Mouse (Mus musculus) forebrain, embryonic 16.5 days (tissue): ENCODE data around the gene Tns3. TPM values are rescaled to one million over a fixed set of nuclear protein-coding genes. Genes with fewer than 3 reads are reported as not detected.

ENCODE experiments used
- ATAC-seq: fragments of 200-750 bp; cut with Nextera tagmentation; 2 replicates; pipeline ENCODE4 v1.8.0; 2017; ENCODE audit warnings: mild to moderate bottlenecking, moderate library complexity
- H3K27ac ChIP-seq: fragments of 300-500 bp; sonication (generic); 2 replicates; pipeline ENCODE4 v1.5.1; 2014; ENCODE audit warnings: low read length, control low read depth
- H3K27me3 ChIP-seq: fragments of 300-500 bp; sonication (generic); replicated peaks from 2 replicates; pipeline ENCODE4 v1.6.1; 2014; ENCODE audit warnings: low read length; ENCODE audit not compliant: control insufficient read depth, insufficient read depth
- H3K36me3 ChIP-seq: fragments of 300-500 bp; sonication (generic); 2 replicates; pipeline ENCODE4 v1.6.1; 2014; ENCODE audit not compliant: control insufficient read depth, insufficient read depth
- H3K4me1 ChIP-seq: fragments of 300-500 bp; sonication (generic); replicated peaks from 2 replicates; pipeline ENCODE4 v1.6.1; 2014; ENCODE audit warnings: low read length; ENCODE audit not compliant: control insufficient read depth, insufficient read depth
- H3K4me2 ChIP-seq: fragments of 300-500 bp; sonication (generic); 2 replicates; pipeline ENCODE4 v1.6.1; 2014; ENCODE audit warnings: mild to moderate bottlenecking, low read length, control low read depth
- H3K4me3 ChIP-seq: fragments of 300-500 bp; sonication (generic); replicated peaks from 2 replicates; pipeline ENCODE4 v1.5.1; 2014; ENCODE audit warnings: mild to moderate bottlenecking, low read length, control low read depth
- H3K9ac ChIP-seq: fragments of 300-500 bp; sonication (generic); replicated peaks from 2 replicates; pipeline ENCODE4 v1.6.1; 2014; ENCODE audit warnings: low read depth, low read length, control low read depth
- H3K9me3 ChIP-seq: fragments of 300-500 bp; sonication (generic); 2 replicates; pipeline ENCODE4 v1.6.1; 2016; ENCODE audit warnings: low read length; ENCODE audit not compliant: control insufficient read depth
- WGBS: fragments of 180-500 bp; shearing (Covaris S2); extraction: QIAGEN DNeasy Blood & Tissue Kit; methylation state at CpG from one replicate; pipeline ENCODE4 v1.1.7; 2014; 5-methylcytosine and 5-hydroxymethylcytosine counted together
- polyA plus RNA-seq: library from polyadenylated mRNA; unstranded; fragments of >200 nt; fragmentation: Nextera tagmentation; extraction: Ambion mirVana; gene quantifications from 2 replicates; pipeline ENCODE4 v1.2.1, GENCODE M21; 2015

The Tns3 gene
- polyA plus RNA-seq, 1 experiment from 2014 or later = 8.8 TPM

GRCm38 (mm10) chr11:8639726-8640125, 24.6 kb downstream of the Tns3 start:
- Histone ChIP-seq H3K4me2 (no peak overlapping the region), H3K4me1 (no peaks in the 10 kb centered on the region), H3K4me3 (no peak overlapping the region), H3K36me3 (no peaks in the 10 kb centered on the region), H3K9me3 (no peaks in the 10 kb centered on the region), H3K27ac (no peak overlapping the region), H3K27me3 (no peaks in the 10 kb centered on the region), H3K9ac (no peak overlapping the region)
- no peak for ATAC-seq
- WGBS = 88% methylated on average over 10 of the region's 16 CpGs

- Histone ChIP-seq H3K9ac (no peak overlapping the region), H3K27me3 (no peaks in the 10 kb centered on the region), H3K4me3 (no peak overlapping the region), H3K4me1 (no peaks in the 10 kb centered on the region), H3K9me3 (no peaks in the 10 kb centered on the region), H3K27ac (no peak overlapping the region), H3K36me3 (no peaks in the 10 kb centered on the region), H3K4me2 (no peak overlapping the region)
- ATAC-seq = no peak
- WGBS = 93% methylated on average over 6 of the region's 6 CpGs
These were observed 25.2 kb downstream of the Tns3 start for GRCm38 (mm10) chr11:8639007-8639718.

- no peaks in the 10 kb centered on the region for H3K27me3 ChIP-seq
- H3K4me3 ChIP-seq = no peak overlapping the region
- no peak overlapping the region for H3K4me2 ChIP-seq
- no peak overlapping the region for H3K9ac ChIP-seq
- H3K36me3 ChIP-seq = no peaks in the 10 kb centered on the region
- 84% methylated on average over 10 of the region's 10 CpGs for WGBS
- H3K9me3 ChIP-seq = no peaks in the 10 kb centered on the region
- no peaks in the 10 kb centered on the region for H3K4me1 ChIP-seq
- H3K27ac ChIP-seq = no peak overlapping the region
- ATAC-seq = no peak
These were observed 26.6 kb downstream of the Tns3 start for GRCm38 (mm10) chr11:8637469-8638447.

- H3K9me3 ChIP-seq = no peaks in the 10 kb centered on the region
- ATAC-seq = no peak
These were observed 27.7 kb downstream of the Tns3 start for GRCm38 (mm10) chr11:8636680-8637079.

DNA sequence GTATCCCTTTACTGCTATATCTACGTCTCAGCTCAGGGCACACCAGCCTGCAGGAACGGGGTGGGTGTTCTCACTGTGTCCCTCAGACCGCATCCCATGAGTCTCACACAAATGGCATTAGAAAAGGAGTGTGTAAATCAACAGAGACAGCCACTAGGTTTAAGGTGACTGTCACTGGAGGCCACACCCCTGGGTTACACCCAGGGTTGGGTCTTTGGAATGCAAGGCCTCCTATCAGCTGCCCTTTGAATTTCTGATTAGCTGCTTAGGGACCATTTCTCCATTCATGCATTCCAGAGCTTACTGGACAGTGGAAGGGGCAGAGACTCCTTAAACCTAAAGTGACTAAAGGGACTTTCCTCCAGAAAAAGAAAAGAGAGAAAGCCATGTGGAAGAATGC, 28.6 kb downstream of the Tns3 start:
- peaks cover 2% of the 10 kb centered on the region; the same call in 1 of the 2 replicates for H3K4me1 ChIP-seq
- WGBS = 85% methylated on average over 3 of the region's 3 CpGs

More at GRCm38 (mm10) chr11:8636680-8637079, 27.7 kb downstream of the Tns3 start:
- H3K27ac ChIP-seq = no peak overlapping the region
- peaks cover 2% of the 10 kb centered on the region; the same call in 1 of the 2 replicates for H3K4me1 ChIP-seq
- H3K4me3 ChIP-seq = no peak overlapping the region
- no peaks in the 10 kb centered on the region for H3K27me3 ChIP-seq
- H3K4me2 ChIP-seq = no peak overlapping the region
- H3K9ac ChIP-seq = no peak overlapping the region
- 83% methylated on average over 1 of the region's 1 CpGs for WGBS
- no peaks in the 10 kb centered on the region for H3K36me3 ChIP-seq

GRCm38 (mm10) chr11:8634728-8635410, 29.5 kb downstream of the Tns3 start:
- H3K9me3 ChIP-seq = no peaks in the 10 kb centered on the region
- no peak overlapping the region for H3K9ac ChIP-seq
- H3K36me3 ChIP-seq = no peaks in the 10 kb centered on the region
- no peak for ATAC-seq
- no peak overlapping the region for H3K27ac ChIP-seq
- H3K4me1 ChIP-seq = peaks cover 2% of the 10 kb centered on the region; the same call in 1 of the 2 replicates
- H3K4me2 ChIP-seq = no peak overlapping the region
- no peak overlapping the region for H3K4me3 ChIP-seq
- no peaks in the 10 kb centered on the region for H3K27me3 ChIP-seq
- WGBS = 67% methylated on average over 7 of the region's 7 CpGs

More for the DNA sequence above, 28.6 kb downstream of the Tns3 start:
- no peak overlapping the region for H3K27ac ChIP-seq
- no peaks in the 10 kb centered on the region for H3K36me3 ChIP-seq
- H3K4me3 ChIP-seq = no peak overlapping the region
- no peak overlapping the region for H3K9ac ChIP-seq
- no peak for ATAC-seq
- no peaks in the 10 kb centered on the region for H3K9me3 ChIP-seq
- no peaks in the 10 kb centered on the region for H3K27me3 ChIP-seq
- no peak overlapping the region for H3K4me2 ChIP-seq

DNA sequence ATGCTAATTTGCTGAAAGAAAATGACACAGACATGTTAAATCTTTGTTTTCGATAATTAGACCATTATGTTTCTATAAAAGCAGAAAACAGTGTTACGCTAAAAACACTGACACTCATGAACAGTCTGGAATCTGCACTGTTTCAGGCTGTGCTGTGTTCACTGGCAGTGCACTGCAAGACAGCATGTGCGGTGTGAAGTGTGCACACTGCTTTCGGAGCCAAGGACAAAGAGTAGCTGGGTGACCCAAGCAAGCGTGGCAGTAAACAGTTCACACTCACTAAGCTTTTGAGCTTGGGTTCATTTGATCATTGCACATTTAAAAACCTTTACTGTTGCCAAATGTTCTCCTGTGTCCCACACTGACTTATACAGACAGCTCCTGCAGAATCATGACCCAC, 32.2 kb downstream of the Tns3 start:
- peak; percentile 79 for ATAC-seq
- 49% methylated on average over 5 of the region's 5 CpGs for WGBS
- H3K9me3 ChIP-seq = no peaks in the 10 kb centered on the region
- no peak overlapping the region for H3K4me3 ChIP-seq
- no peak overlapping the region for H3K4me2 ChIP-seq
- no peak overlapping the region for H3K9ac ChIP-seq
- peaks cover 2% of the 10 kb centered on the region; the same call in 1 of the 2 replicates for H3K4me1 ChIP-seq
- no peaks in the 10 kb centered on the region for H3K36me3 ChIP-seq
- no peak overlapping the region for H3K27ac ChIP-seq
- H3K27me3 ChIP-seq = no peaks in the 10 kb centered on the region

DNA sequence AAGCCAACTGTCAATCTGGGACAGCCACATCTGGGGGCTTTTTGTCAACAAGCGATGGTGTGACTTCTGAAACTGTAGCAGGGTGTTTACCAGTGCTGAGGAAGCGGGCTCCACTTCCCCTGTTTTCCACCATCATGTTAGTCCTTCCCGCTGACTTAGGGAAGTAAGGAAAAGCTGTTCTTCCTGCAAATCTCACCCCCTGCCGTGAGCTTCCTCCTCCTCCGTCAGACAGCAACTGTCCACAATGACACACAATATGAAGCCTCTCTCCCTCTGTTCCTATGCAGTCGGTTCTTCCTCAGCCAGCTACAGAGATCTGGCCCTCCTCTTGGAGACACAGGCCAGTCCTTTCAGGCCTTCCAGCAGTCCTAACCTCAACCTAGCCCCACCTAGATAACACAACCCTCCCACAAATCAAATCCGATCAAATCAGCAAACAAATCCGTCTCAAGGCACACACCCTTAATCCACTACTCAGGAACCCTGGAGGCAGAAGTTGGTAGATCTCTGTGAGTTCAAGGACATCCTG, 34.4 kb downstream of the Tns3 start:
- 85% methylated on average over 8 of the region's 8 CpGs for WGBS
- Histone ChIP-seq H3K4me2 (no peak overlapping the region), H3K9me3 (no peaks in the 10 kb centered on the region), H3K27ac (no peak overlapping the region), H3K9ac (no peak overlapping the region), H3K4me1 (peaks cover 8% of the 10 kb centered on the region), H3K4me3 (no peak overlapping the region), H3K27me3 (no peaks in the 10 kb centered on the region), H3K36me3 (no peaks in the 10 kb centered on the region)
- ATAC-seq = no peak

GRCm38 (mm10) chr11:8629326-8629725, 35.0 kb downstream of the Tns3 start:
- H3K4me3 ChIP-seq = no peak overlapping the region
- no peak for ATAC-seq
- H3K36me3 ChIP-seq = no peaks in the 10 kb centered on the region
- no peak overlapping the region for H3K27ac ChIP-seq
- no peaks in the 10 kb centered on the region for H3K27me3 ChIP-seq
- H3K4me2 ChIP-seq = no peak overlapping the region
- peaks cover 12% of the 10 kb centered on the region for H3K4me1 ChIP-seq
- no peaks in the 10 kb centered on the region for H3K9me3 ChIP-seq
- no peak overlapping the region for H3K9ac ChIP-seq
- WGBS = 88% methylated on average over 5 of the region's 5 CpGs
